Mouse (Mus musculus) heart, embryonic 15.5 days (tissue): ENCODE data around the gene Rundc3a. TPM values are rescaled to one million over a fixed set of nuclear protein-coding genes. Genes with fewer than 3 reads are reported as not detected.

Experiments used
- ATAC-seq: fragments of 200-750 bp; cut with Nextera tagmentation; replicated peaks from 2 replicates; pipeline ENCODE4 v1.8.0; 2017; ENCODE audit warnings: low read depth, moderate TSS enrichment; ENCODE audit not compliant: insufficient number of reproducible peaks, insufficient read depth, low FRiP score
- H3K27ac ChIP-seq: fragments of 300-500 bp; sonication (generic); 2 replicates; pipeline ENCODE4 v1.5.1; 2015; ENCODE audit warnings: mild to moderate bottlenecking, inconsistent platforms
- H3K27me3 ChIP-seq: fragments of 300-500 bp; sonication (generic); 2 replicates; pipeline ENCODE4 v1.6.1; 2015; ENCODE audit warnings: inconsistent platforms
- H3K36me3 ChIP-seq: fragments of 300-500 bp; sonication (generic); 2 replicates; pipeline ENCODE4 v1.6.1; 2015; ENCODE audit warnings: mild to moderate bottlenecking, inconsistent platforms
- H3K4me1 ChIP-seq: fragments of 300-500 bp; sonication (generic); replicated peaks from 2 replicates; pipeline ENCODE4 v1.6.1; 2015; ENCODE audit warnings: inconsistent platforms
- H3K4me2 ChIP-seq: fragments of 300-500 bp; sonication (generic); 2 replicates; pipeline ENCODE4 v1.6.1; 2015; ENCODE audit warnings: inconsistent platforms, mild to moderate bottlenecking, moderate library complexity
- H3K4me3 ChIP-seq: fragments of 300-500 bp; sonication (generic); 2 replicates; pipeline ENCODE4 v1.5.1; 2015; ENCODE audit warnings: mild to moderate bottlenecking, inconsistent platforms
- H3K9ac ChIP-seq: fragments of 300-500 bp; sonication (generic); 2 replicates; pipeline ENCODE4 v1.6.1; 2015; ENCODE audit warnings: mild to moderate bottlenecking, inconsistent platforms
- H3K9me3 ChIP-seq: fragments of 300-500 bp; sonication (generic); replicated peaks from 2 replicates; pipeline ENCODE4 v1.6.1; 2016; ENCODE audit warnings: inconsistent platforms
- WGBS: fragments of 180-500 bp; shearing (Covaris S2); methylation state at CpG from one replicate; pipeline ENCODE4 v1.1.7; 2015; ENCODE audit warnings: mixed read lengths; 5-methylcytosine and 5-hydroxymethylcytosine counted together
- polyA plus RNA-seq: library from polyadenylated mRNA; unstranded; fragments of >200 nt; fragmentation: Nextera tagmentation; extraction: Ambion mirVana; gene quantifications from 2 replicates; pipeline ENCODE4 v1.2.1, GENCODE M21; 2015

The Rundc3a gene
- polyA plus RNA-seq, 1 experiment from 2014 or later = 0.64 TPM

DNA sequence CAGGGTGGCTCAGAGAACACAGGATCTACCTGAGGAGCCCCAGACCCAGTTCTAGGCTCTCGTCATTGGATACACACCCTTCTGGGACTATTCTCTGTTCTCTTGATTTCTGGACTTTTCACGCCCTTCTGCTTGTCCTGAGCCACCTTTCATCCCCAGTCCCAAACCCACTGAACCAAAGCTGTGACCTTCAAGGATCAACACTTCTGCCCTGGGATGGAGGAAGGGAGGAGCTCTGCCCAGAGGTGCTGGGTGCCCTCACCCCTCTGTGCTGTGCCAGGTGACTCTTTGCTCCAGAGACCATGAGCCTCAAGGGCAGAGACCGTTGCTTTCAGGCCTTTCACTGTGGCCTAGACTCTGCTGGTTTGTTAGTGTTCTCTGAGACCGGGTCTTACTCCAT is 23.9 kb upstream of the Rundc3a start:
- WGBS = 79% methylated on average over 4 of the region's 4 CpGs
- no peaks in the 10 kb centered on the region for H3K4me1 ChIP-seq
- ATAC-seq = no peak
- no peak overlapping the region for H3K4me2 ChIP-seq
- no peak overlapping the region for H3K27ac ChIP-seq
- no peak overlapping the region for H3K9ac ChIP-seq
- H3K9me3 ChIP-seq = no peaks in the 10 kb centered on the region
- H3K36me3 ChIP-seq = no peaks in the 10 kb centered on the region
- peaks cover 17% of the 10 kb centered on the region; the same call in 1 of the 2 replicates for H3K27me3 ChIP-seq
- H3K4me3 ChIP-seq = no peak overlapping the region

DNA sequence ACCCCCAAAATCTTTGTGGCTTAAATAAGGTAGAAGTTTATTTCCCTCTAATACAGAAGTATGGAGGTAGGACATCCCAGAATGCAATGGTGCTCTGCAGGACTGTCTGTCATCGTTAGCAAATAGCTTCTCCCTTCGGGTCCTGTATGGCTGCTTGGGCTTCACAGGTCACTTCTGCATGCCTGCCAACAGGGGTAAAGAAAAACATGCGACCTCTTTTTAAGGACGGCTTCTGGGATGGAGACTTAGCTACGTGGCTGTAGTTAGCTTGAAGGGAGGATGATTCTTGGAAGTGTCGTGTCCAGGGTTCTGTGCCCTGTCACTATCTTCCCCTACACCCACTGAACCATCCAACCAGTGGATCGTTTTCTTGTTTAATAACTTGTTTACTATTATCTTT is 22.9 kb upstream of the Rundc3a start:
- Histone ChIP-seq H3K4me2 (no peak overlapping the region), H3K4me3 (no peak overlapping the region), H3K27ac (no peak overlapping the region), H3K27me3 (peaks cover 17% of the 10 kb centered on the region; the same call in 1 of the 2 replicates), H3K9me3 (no peaks in the 10 kb centered on the region), H3K9ac (no peak overlapping the region), H3K36me3 (no peaks in the 10 kb centered on the region), H3K4me1 (peaks cover 2% of the 10 kb centered on the region)
- no peak for ATAC-seq
- 44% methylated on average over 7 of the region's 7 CpGs for WGBS

- ATAC-seq = no peak
- no peak overlapping the region for H3K4me3 ChIP-seq
- H3K27ac ChIP-seq = no peak overlapping the region
- no peaks in the 10 kb centered on the region for H3K36me3 ChIP-seq
- 74% methylated on average over 12 of the region's 12 CpGs for WGBS
- no peaks in the 10 kb centered on the region for H3K9me3 ChIP-seq
- peaks cover 17% of the 10 kb centered on the region for H3K4me1 ChIP-seq
- H3K4me2 ChIP-seq = no peak overlapping the region
- H3K27me3 ChIP-seq = peaks cover 17% of the 10 kb centered on the region; the same call in 1 of the 2 replicates
- H3K9ac ChIP-seq = no peak overlapping the region
These were observed 21.1 kb upstream of the Rundc3a start for GRCm38 (mm10) chr11:102371926-102372685.

DNA sequence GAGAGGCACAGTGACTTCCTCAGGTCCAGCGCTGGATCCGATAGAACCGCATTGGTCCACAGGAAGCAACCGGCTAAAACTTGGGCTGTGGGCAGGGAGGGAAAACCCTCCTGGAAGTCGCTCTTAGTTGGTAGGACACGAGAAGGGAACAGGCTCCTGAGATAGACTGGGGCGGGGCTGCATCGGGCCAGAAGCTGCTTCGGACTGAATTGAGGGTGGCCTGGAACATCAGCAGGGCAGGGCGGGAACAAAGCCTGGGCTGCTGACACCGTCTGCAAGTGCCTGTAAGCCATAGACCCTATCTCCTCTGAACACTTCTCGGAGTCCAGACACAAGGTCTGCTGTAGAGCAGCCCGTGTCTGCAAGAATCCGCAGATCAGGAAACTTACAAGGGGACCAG is 20.3 kb upstream of the Rundc3a start:
- ATAC-seq = no peak
- H3K27ac ChIP-seq = no peak overlapping the region
- no peak overlapping the region for H3K4me3 ChIP-seq
- no peak overlapping the region for H3K4me2 ChIP-seq
- no peaks in the 10 kb centered on the region for H3K36me3 ChIP-seq
- WGBS = 32% methylated on average over 14 of the region's 14 CpGs
- peaks cover 17% of the 10 kb centered on the region for H3K4me1 ChIP-seq
- H3K27me3 ChIP-seq = peaks cover 20% of the 10 kb centered on the region; the same call in 1 of the 2 replicates
- H3K9ac ChIP-seq = no peak overlapping the region
- H3K9me3 ChIP-seq = no peaks in the 10 kb centered on the region

GRCm38 (mm10) chr11:102373646-102374045 is 19.6 kb upstream of the Rundc3a start:
- 27% methylated on average over 2 of the region's 2 CpGs for WGBS
- H3K4me1 ChIP-seq = peaks cover 17% of the 10 kb centered on the region
- H3K27me3 ChIP-seq = peaks cover 15% of the 10 kb centered on the region; the same call in 1 of the 2 replicates
- H3K27ac ChIP-seq = no peak overlapping the region
- no peaks in the 10 kb centered on the region for H3K9me3 ChIP-seq
- H3K4me3 ChIP-seq = no peak overlapping the region
- no peak overlapping the region for H3K9ac ChIP-seq
- ATAC-seq = no peak
- H3K36me3 ChIP-seq = no peaks in the 10 kb centered on the region
- no peak overlapping the region for H3K4me2 ChIP-seq

DNA sequence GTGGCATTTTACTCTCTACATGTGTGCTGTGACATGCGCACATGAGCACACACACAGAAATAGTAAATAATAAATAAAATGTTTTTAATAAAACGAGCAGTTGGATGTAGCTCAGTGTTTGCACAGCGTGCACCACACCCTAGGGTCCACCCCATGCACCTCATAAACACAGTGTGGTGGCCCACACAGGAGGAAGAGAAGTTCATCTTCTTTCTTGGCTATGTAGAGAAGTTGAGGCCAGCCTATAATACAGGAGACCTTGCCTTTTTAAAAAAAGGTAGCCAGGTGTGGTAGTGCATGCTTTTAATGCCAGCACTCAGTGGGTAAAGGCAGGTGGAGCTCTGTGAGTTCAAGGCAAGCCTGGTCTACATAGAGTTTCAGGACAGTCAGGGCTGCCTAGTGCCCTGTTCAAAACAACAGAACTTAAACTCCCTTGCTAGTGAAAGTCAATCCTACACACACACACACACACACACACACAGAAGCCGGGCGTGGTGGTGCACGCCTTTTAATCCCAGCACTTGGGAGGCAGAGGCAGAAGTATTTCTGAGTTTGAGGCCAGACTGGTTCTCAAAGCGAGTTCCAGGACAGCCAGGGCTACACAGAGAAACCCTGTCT is 19.0 kb upstream of the Rundc3a start:
- no peak overlapping the region for H3K4me2 ChIP-seq
- H3K4me3 ChIP-seq = no peak overlapping the region
- 81% methylated on average over 7 of the region's 7 CpGs for WGBS
- H3K27ac ChIP-seq = no peak overlapping the region
- no peak for ATAC-seq
- peaks cover 17% of the 10 kb centered on the region for H3K4me1 ChIP-seq
- H3K27me3 ChIP-seq = peaks cover 15% of the 10 kb centered on the region; the same call in 1 of the 2 replicates
- no peaks in the 10 kb centered on the region for H3K9me3 ChIP-seq
- no peak overlapping the region for H3K9ac ChIP-seq
- no peaks in the 10 kb centered on the region for H3K36me3 ChIP-seq

GRCm38 (mm10) chr11:102375196-102376173 is 17.7 kb upstream of the Rundc3a start:
- no peaks in the 10 kb centered on the region for H3K36me3 ChIP-seq
- ATAC-seq = peak; percentile 62
- peak overlapping the region; percentile 32 for H3K4me3 ChIP-seq
- 4% methylated on average over 23 of the region's 23 CpGs for WGBS
- peak overlapping the region; percentile 37 for H3K9ac ChIP-seq
- H3K4me2 ChIP-seq = peak overlapping the region; percentile 63
- peaks cover 15% of the 10 kb centered on the region; the same call in 1 of the 2 replicates for H3K27me3 ChIP-seq
- 0 out of 2 replicates have a peak overlapping the region, but pooled peaks have one; percentile 7 for H3K27ac ChIP-seq
- H3K9me3 ChIP-seq = no peaks in the 10 kb centered on the region
- H3K4me1 ChIP-seq = peaks cover 17% of the 10 kb centered on the region

DNA sequence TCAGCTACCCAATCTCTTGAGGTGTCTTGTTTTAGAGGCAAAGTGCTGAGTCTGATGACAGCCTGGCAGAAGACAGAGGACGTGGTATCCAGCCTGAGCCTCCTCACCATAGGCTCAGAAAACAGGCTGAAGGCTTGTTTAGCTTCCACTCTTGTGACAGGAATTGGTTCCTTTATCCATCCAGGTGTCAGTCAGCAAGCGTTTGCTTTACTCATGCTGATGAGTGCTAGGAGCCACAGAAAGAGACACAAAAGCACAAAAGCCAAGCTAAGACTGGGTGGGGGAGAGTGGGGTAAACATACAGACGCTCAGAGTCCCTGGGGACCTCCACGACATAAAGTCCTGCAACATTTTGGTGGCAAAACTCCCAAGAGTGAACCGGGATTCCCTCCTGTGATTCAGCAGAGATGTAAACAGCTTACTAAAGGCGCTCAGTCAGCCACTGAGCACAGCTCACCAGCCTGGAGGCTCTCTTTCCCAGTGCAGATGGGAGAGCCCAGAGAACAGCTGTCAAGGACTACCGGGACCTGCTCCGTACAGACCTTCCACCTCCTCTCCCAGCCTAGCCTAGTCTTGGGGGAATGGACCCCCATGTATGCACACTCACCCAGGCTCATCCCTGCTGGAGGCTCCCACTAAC is 16.9 kb upstream of the Rundc3a start:
- H3K27ac ChIP-seq = no peak overlapping the region
- peaks cover 17% of the 10 kb centered on the region for H3K4me1 ChIP-seq
- H3K9ac ChIP-seq = no peak overlapping the region
- no peaks in the 10 kb centered on the region for H3K9me3 ChIP-seq
- WGBS = 18% methylated on average over 8 of the region's 8 CpGs
- H3K4me2 ChIP-seq = peak overlapping the region; percentile 63
- H3K36me3 ChIP-seq = no peaks in the 10 kb centered on the region
- peak overlapping the region; percentile 32 for H3K4me3 ChIP-seq
- no peak for ATAC-seq
- peaks cover 15% of the 10 kb centered on the region; the same call in 1 of the 2 replicates for H3K27me3 ChIP-seq

GRCm38 (mm10) chr11:102377186-102377585 is 16.0 kb upstream of the Rundc3a start:
- H3K27me3 ChIP-seq = peaks cover 12% of the 10 kb centered on the region; the same call in 1 of the 2 replicates
- no peaks in the 10 kb centered on the region for H3K36me3 ChIP-seq
- no peaks in the 10 kb centered on the region for H3K9me3 ChIP-seq
- no peak overlapping the region for H3K27ac ChIP-seq
- no peak overlapping the region for H3K9ac ChIP-seq
- no peak overlapping the region for H3K4me2 ChIP-seq
- WGBS = 54% methylated on average over 12 of the region's 12 CpGs
- no peak for ATAC-seq
- H3K4me3 ChIP-seq = no peak overlapping the region
- peaks cover 17% of the 10 kb centered on the region for H3K4me1 ChIP-seq

- no peak overlapping the region for H3K9ac ChIP-seq
- no peak overlapping the region for H3K4me2 ChIP-seq
- WGBS = 55% methylated on average over 5 of the region's 5 CpGs
- H3K4me1 ChIP-seq = peaks cover 17% of the 10 kb centered on the region
- H3K36me3 ChIP-seq = no peaks in the 10 kb centered on the region
- no peak overlapping the region for H3K4me3 ChIP-seq
- H3K9me3 ChIP-seq = no peaks in the 10 kb centered on the region
- ATAC-seq = no peak
- H3K27ac ChIP-seq = no peak overlapping the region
- 0 out of 2 replicates have a peak, but pooled peaks cover 3% of the 10 kb centered on the region for H3K27me3 ChIP-seq
These were observed 13.1 kb upstream of the Rundc3a start for GRCm38 (mm10) chr11:102380091-102380490.
